Mouse (Mus musculus) forebrain, embryonic 10.5 days (tissue): Measurements from ENCODE around the gene Pdzd11. TPM values are rescaled to one million over a fixed set of nuclear protein-coding genes. Genes with fewer than 3 reads are reported as not detected.
A peak's percentile ranks its signal among the peaks of the same experiment; 100 is the strongest.

Source experiments
- DNase-seq: peaks from one replicate; pipeline ENCODE4 v3.0.0-alpha.2; 2017; ENCODE audit warnings: low spot score; ENCODE audit errors: extremely low spot score
- H3K27ac ChIP-seq: fragments of 300-500 bp; sonication (generic); 2 replicates; pipeline ENCODE4 v1.5.1; 2016; ENCODE audit warnings: mild to moderate bottlenecking
- H3K27me3 ChIP-seq: fragments of 300-500 bp; sonication (generic); 2 replicates; pipeline ENCODE4 v1.6.1; 2016; ENCODE audit warnings: mild to moderate bottlenecking; ENCODE audit not compliant: poor library complexity, severe bottlenecking
- H3K36me3 ChIP-seq: fragments of 300-500 bp; sonication (generic); replicated peaks from 2 replicates; pipeline ENCODE4 v1.6.1; 2016; ENCODE audit warnings: mild to moderate bottlenecking, moderate library complexity
- H3K4me1 ChIP-seq: fragments of 300-500 bp; sonication (generic); 2 replicates; pipeline ENCODE4 v1.6.1; 2016
- H3K4me3 ChIP-seq: fragments of 300-500 bp; sonication (generic); 2 replicates; pipeline ENCODE4 v1.5.1; 2016; ENCODE audit warnings: mild to moderate bottlenecking, moderate library complexity
- H3K9me3 ChIP-seq: fragments of 300-500 bp; sonication (generic); 2 replicates; pipeline ENCODE4 v1.6.1; 2016; ENCODE audit warnings: mild to moderate bottlenecking, moderate library complexity
- WGBS: fragments of 180-500 bp; shearing (Covaris S2); methylation state at CpG from one replicate; pipeline ENCODE4 v1.1.7; 2016; 5-methylcytosine and 5-hydroxymethylcytosine counted together
- polyA plus RNA-seq: library from polyadenylated mRNA; unstranded; fragments of >200 nt; fragmentation: Nextera tagmentation; extraction: Ambion mirVana; gene quantifications from 2 replicates; pipeline ENCODE4 v1.2.1, GENCODE M21; 2016

Pdzd11 gene
- 132 and 133 TPM in 2 replicates for polyA plus RNA-seq

DNA sequence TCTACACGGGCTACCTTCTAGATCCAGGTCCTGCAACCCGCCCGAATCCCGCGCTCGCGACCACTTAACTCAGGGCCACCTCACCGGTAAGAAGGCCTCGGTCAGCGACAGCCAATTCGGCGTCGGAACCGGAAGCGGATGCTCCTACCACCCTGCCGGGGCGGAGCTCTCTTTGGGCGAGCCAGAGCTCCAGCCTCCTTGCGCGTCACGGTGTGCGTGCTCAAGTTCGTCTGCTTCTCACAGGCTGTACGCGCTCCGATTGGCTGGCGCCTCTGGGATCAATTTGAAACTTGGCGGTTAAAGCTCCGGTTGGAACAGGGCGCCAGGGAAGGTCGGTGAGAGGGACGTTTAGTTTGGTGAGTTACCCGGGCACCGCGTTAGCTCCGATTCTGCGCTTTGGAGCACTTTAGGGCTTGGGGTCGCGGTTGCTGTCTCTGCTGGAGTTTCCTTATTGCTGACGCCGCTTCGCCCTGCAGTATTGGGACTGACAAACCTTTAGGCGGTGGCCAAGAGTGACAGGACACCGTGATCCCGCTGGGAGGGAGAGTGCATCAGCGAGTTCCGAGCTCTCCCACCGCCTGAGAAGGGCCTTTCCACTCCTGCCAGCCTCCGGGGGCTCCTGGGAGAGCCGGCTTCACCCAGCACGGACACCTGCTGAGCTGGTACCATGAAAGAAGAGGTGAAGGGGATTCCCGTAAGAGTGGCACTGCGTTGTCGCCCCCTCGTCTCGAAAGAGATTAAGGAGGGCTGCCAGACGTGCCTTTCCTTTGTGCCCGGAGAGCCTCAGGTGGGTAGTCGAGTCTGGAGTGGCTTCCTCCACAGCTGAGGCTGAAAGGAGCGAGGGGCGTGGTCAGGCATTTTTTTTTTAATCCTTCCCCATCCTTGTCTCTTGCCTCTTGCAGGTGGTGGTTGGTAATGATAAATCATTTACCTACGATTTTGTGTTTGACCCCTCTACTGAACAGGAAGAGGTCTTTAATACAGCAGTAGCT lies at the start of gene Pdzd11:
Pdzd11 (minus strand) TSS at position 767 of the 992 bp plus-strand sequence.
- 24% methylated on average over 62 of the region's 62 CpGs for WGBS
- DNase-seq: peak; percentile 85
- Histone ChIP-seq H3K27me3 (peaks cover 44% of the 10 kb centered on the region), H3K4me3 (peak within 1 kb of the TSS; percentile 70), H3K9me3 (no peaks in the 10 kb centered on the region), H3K27ac (peak within 1 kb of the TSS; percentile 94), H3K4me1 (peaks cover 16% of the 10 kb centered on the region), H3K36me3 (peaks cover 50% of the 10 kb centered on the region)

DNA sequence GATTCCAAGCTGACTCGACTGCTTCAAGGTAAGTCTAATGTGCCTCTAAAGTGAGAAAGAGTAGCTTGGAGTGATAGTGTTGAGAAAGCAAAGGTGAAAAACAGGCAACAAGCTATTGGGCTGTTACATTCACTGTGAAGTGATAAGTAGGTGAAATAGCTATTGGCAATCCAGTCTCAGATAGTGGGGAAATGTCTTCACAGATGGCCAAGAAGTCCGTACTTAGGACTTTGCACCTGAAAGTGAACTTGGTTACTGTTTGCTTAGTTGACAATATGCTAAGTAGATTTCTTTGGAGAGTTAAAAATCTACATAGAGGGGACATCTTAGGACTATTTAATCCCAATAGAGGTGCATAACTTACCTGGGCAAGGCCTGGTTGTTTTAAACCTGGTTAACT lies 38.5 kb upstream of the Pdzd11 start:
- Histone ChIP-seq H3K4me1 (no peaks in the 10 kb centered on the region), H3K27me3 (peaks cover 54% of the 10 kb centered on the region), H3K9me3 (no peaks in the 10 kb centered on the region), H3K27ac (no peak overlapping the region), H3K4me3 (no peak overlapping the region), H3K36me3 (peaks cover 43% of the 10 kb centered on the region)
- no peak for DNase-seq
- WGBS: 94% methylated on average over 2 of the region's 2 CpGs

DNA sequence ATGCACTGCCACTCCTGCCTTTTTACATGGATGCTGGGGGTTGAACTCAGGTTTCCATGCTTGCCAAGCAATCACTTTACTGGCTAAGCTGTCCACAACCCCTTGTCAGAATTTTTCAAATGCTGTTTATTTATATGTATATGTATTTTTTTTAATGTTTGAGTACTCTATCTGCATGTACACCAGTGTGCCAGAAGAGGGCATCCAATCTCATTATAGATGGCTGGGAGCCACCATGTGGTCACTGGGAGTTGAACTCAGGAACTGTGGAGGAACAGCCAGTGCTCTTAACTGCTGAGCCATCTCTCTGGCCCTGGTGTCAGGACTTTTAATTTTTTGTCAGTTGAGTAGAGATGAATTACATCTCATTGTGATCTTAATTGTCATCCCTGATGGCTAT lies 26.5 kb upstream of the Pdzd11 start:
- DNase-seq: no peak
- no peaks in the 10 kb centered on the region for H3K4me1 ChIP-seq
- H3K4me3 ChIP-seq: no peak overlapping the region
- no peaks in the 10 kb centered on the region for H3K9me3 ChIP-seq
- H3K36me3 ChIP-seq: peaks cover 44% of the 10 kb centered on the region
- peaks cover 33% of the 10 kb centered on the region; the same call in 1 of the 2 replicates for H3K27me3 ChIP-seq
- H3K27ac ChIP-seq: no peak overlapping the region

DNA sequence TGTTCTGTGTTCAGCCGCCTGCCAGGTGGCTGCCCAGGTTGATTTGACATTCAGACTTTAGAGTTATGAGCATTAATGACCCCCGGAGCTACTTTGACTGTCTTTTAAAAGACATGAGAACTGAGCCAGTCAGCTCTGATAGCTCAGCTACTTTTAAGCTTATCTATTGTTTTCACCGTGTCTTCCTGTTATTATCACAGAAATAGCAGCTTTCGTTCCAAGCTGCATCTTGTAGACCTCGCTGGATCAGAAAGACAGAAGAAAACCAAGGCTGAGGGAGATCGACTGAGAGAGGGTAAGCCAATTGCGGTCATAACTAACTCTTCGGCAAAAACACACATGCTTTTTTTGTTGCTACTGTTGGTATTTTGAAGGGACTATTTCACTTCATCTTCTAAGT lies 12.1 kb upstream of the Pdzd11 start:
- DNase-seq: no peak
- H3K9me3 ChIP-seq: no peaks in the 10 kb centered on the region
- no peak overlapping the region for H3K4me3 ChIP-seq
- no peak overlapping the region for H3K27ac ChIP-seq
- H3K4me1 ChIP-seq: no peaks in the 10 kb centered on the region
- H3K36me3 ChIP-seq: peaks cover 94% of the 10 kb centered on the region
- WGBS: 93% methylated on average over 8 of the region's 8 CpGs
- peaks cover 28% of the 10 kb centered on the region for H3K27me3 ChIP-seq

DNA sequence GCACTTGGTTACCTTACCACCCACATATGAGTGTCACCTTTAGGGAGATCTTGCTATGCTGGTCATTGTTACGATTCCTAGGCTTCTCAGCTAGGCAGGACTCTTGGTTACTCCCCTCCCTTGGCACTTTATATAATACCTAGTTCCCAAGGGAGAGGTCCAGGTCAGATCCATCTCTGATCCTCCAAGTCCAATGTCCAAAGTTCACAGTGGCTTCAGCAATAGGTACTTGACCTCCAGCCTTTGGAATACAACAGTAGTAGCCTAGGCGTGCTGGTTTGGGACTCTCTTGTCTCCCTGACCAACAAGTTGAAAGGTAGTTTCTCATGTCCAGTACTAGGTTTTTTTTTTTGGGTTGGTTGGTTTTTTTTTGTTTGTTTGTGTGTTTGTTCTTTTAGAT lies 2.7 kb upstream of the Pdzd11 start:
- WGBS: 88% methylated on average over 2 of the region's 2 CpGs
- Histone ChIP-seq H3K4me1 (peaks cover 16% of the 10 kb centered on the region), H3K27me3 (peaks cover 55% of the 10 kb centered on the region), H3K9me3 (no peaks in the 10 kb centered on the region), H3K36me3 (peaks cover 51% of the 10 kb centered on the region), H3K27ac (no peak overlapping the region), H3K4me3 (no peak overlapping the region)
- no peak for DNase-seq

DNA sequence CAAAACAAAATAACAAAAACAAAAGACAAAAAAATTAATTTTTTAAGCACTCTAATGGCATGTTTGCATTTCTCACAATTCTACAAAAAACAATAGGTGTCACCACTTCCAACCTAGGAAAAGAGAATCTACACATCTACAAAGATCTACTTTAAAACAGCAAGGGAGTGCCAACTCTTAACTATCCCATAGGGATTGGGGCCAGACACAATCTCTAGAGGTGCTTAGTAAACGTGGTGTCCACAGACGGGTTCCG lies 894 bp downstream of the Pdzd11 start, which contains the start of gene Kif4:
Kif4 (plus strand) TSS at position 192 of the 256 bp plus-strand sequence.
- Histone ChIP-seq H3K36me3 (peaks cover 44% of the 10 kb centered on the region), H3K4me3 (peak within 1 kb of the TSS; percentile 70), H3K27ac (peak within 1 kb of the TSS; percentile 94), H3K4me1 (peaks cover 16% of the 10 kb centered on the region), H3K27me3 (peaks cover 44% of the 10 kb centered on the region), H3K9me3 (no peaks in the 10 kb centered on the region)
- no peak for DNase-seq
- WGBS: 29% methylated on average over 3 of the region's 3 CpGs

DNA sequence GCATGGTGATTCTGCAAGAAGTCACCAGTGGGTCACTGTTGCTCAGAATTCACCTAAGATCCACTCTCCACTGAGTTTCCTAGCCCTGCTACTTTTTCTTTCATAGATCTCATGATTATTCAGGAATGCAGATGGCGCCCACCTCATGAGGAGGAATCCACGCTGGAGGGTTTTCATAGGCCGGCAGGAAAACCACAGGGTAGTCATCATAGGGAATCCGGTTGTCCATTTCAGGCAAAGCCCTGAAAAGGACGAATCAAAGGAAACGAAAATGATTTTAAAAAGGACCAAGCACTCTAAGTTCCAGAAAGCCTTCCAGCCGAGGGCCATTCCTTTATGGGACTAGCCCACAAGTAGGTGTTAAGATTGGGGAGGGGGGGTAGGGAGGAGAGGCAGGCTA lies 1.2 kb downstream of the Pdzd11 start:
- WGBS: 42% methylated on average over 7 of the region's 7 CpGs
- peaks cover 44% of the 10 kb centered on the region for H3K36me3 ChIP-seq
- no peaks in the 10 kb centered on the region for H3K9me3 ChIP-seq
- peak overlapping the region; percentile 94 for H3K27ac ChIP-seq
- peaks cover 42% of the 10 kb centered on the region for H3K27me3 ChIP-seq
- peak overlapping the region; percentile 70 for H3K4me3 ChIP-seq
- peaks cover 16% of the 10 kb centered on the region for H3K4me1 ChIP-seq
- no peak for DNase-seq

DNA sequence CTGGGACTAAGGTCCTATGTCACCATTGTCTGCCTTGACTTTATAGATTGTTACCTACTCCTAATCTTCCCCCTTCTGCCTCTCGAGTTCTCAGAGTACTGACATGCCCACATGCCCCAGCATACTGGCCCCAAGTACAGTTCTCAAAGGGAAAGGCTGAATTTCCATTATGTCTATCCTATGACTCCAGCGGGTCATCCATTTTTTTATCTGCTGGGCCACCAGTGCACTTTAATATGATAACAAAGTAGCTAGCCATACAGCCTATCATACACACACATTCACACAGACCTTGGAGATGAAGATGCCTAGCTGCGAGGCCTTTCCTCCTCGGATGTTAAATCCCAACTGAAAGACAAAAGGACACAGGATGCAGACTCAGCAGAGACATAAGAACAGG lies 2.1 kb downstream of the Pdzd11 start:
- Histone ChIP-seq H3K9me3 (no peaks in the 10 kb centered on the region), H3K27me3 (peaks cover 35% of the 10 kb centered on the region), H3K4me1 (peaks cover 16% of the 10 kb centered on the region), H3K27ac (no peak overlapping the region), H3K36me3 (peaks cover 36% of the 10 kb centered on the region), H3K4me3 (no peak overlapping the region)
- DNase-seq: no peak
- WGBS: 88% methylated on average over 4 of the region's 4 CpGs

DNA sequence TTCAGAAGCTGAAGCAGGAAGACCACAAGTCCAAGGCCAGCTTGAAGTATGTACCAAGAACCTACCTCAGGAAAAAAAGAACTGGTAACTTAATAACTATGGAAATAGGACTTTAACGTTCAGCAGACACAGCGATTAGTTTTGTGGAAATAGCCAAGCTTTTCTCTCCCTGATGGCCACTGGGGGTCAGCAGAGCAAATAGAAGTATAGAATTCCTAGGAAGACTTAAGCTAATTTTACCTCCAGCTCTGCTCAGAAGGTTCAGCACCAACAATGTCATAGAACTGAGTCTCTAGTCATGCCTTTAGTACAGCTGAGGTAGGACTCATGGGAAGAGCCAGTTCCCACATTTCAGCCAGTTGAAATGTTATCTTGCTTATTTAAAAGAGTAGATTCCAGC lies 5.0 kb downstream of the Pdzd11 start:
- peaks cover 45% of the 10 kb centered on the region for H3K27me3 ChIP-seq
- H3K4me1 ChIP-seq: peaks cover 8% of the 10 kb centered on the region
- DNase-seq: no peak
- no peak overlapping the region for H3K27ac ChIP-seq
- H3K36me3 ChIP-seq: peaks cover 25% of the 10 kb centered on the region
- H3K4me3 ChIP-seq: no peak overlapping the region
- 83% methylated on average over 2 of the region's 2 CpGs for WGBS
- no peaks in the 10 kb centered on the region for H3K9me3 ChIP-seq

DNA sequence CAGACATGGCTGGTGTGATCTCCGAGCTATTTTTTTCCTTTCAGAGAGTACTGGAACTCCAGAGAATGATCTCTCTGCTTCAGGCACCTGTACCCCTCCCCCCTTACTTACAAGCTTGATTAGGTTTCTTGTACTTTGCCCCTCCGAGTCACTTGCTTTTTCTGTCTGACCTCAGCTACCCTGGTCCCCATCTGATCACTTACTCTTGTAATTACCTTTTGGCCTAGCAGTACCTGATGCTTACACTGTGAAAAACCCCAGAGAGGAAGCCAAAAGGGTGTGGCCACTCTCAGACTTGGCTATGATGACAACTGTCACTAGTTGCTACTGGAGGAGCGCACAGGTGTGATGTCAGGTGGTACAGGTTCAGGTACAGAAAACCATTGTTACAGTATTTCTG lies 7.9 kb downstream of the Pdzd11 start:
- H3K9me3 ChIP-seq: no peaks in the 10 kb centered on the region
- H3K36me3 ChIP-seq: peaks cover 15% of the 10 kb centered on the region
- H3K4me1 ChIP-seq: no peaks in the 10 kb centered on the region
- H3K27ac ChIP-seq: no peak overlapping the region
- 71% methylated on average over 3 of the region's 3 CpGs for WGBS
- DNase-seq: no peak
- H3K27me3 ChIP-seq: peaks cover 51% of the 10 kb centered on the region
- no peak overlapping the region for H3K4me3 ChIP-seq

DNA sequence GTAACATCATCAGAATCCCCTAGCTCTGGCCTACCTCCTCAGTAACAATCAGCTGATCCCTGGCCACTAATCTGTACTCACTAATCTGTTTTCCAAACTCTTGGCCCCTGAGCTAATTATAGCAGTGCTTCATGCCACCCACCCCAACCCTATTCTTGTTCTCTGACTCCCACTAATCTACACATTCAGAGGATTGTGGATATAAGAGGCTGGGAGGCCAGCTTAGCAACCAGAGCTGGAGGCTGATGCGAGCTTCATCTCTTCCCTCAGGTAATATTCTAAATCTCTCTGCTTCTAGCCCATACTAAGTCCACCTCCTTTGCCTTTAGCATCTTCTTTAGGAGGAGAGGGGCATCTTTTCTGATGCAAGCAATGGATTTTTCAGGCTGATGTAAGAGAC lies 21.1 kb downstream of the Pdzd11 start, which contains the start of gene Arr3:
Arr3 (plus strand) TSS at position 184 of the 400 bp plus-strand sequence.
- no peaks in the 10 kb centered on the region for H3K9me3 ChIP-seq
- peaks cover 81% of the 10 kb centered on the region for H3K27me3 ChIP-seq
- no peak within 1 kb of the TSS for H3K27ac ChIP-seq
- no peak within 1 kb of the TSS for H3K4me3 ChIP-seq
- H3K36me3 ChIP-seq: no peaks in the 10 kb centered on the region
- DNase-seq: no peak
- 59% methylated on average over 1 of the region's 1 CpGs for WGBS
- no peaks in the 10 kb centered on the region for H3K4me1 ChIP-seq

DNA sequence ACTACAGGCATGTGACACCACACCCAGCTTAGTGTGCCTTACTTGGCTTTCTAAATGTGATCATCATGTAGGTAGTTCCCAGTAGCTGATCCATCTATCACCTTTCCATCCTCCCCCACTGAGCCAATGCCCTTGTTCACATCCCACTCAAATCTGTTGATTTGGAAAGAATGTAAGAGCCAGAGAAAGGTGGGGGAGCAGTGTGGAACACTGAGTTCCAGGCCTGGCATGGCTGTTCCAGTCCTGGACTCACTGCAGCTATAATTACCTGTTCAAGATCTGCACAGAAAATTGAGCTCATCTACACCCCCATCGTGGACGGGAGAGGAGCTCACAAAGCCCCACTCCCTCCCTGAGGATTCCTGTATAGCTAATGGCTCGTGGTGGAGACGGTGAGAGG lies 26.6 kb downstream of the Pdzd11 start:
- Histone ChIP-seq H3K4me3 (no peak overlapping the region), H3K4me1 (no peaks in the 10 kb centered on the region), H3K9me3 (no peaks in the 10 kb centered on the region), H3K27ac (no peak overlapping the region), H3K36me3 (no peaks in the 10 kb centered on the region), H3K27me3 (peaks cover 86% of the 10 kb centered on the region)
- 67% methylated on average over 4 of the region's 4 CpGs for WGBS
- no peak for DNase-seq

DNA sequence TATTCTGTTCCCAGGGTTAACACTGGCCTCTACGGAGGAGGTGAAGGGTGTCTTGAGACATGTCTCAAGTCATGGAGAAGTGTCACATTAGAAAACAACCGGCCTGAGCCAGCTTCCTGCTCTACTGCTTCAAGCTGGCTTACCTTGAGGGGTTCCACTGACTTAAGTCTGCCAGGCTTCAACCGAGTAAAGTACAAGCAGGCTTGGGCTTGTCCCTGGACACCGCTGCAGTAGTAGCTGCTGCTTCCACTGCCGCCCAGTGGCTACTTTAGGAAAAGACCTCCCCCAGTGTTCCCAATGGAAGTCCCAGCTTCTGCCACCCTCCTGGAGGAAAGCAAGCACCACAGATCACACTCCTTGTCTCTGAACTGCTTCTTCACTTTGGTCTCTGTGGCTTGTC lies 28.9 kb downstream of the Pdzd11 start:
- H3K27me3 ChIP-seq: peaks cover 92% of the 10 kb centered on the region
- no peak overlapping the region for H3K4me3 ChIP-seq
- 29% methylated on average over 5 of the region's 5 CpGs for WGBS
- peak; percentile 29 for DNase-seq
- no peaks in the 10 kb centered on the region for H3K4me1 ChIP-seq
- H3K36me3 ChIP-seq: no peaks in the 10 kb centered on the region
- no peak overlapping the region for H3K27ac ChIP-seq
- no peaks in the 10 kb centered on the region for H3K9me3 ChIP-seq
